Comparison of ENCODE assay signal across 8 mouse cellular contexts in genomic region chr15:25622867-25623471, GRCm38 (mm10). TPM values are rescaled to one million over a fixed set of nuclear protein-coding genes. Genes with fewer than 3 reads are reported as not detected.
DNase-seq lines count a peak whose midpoint lies in the region; ATAC-seq and TF ChIP-seq lines count a peak whose summit lies in the region.

No protein-coding gene starts in this region.

- peak overlapping the region; percentile 93 for H3K4me2 ChIP-seq in heart, postnatal 0 days (ENCODE audit: low read depth, low read length)

- WGBS in heart, postnatal 0 days: 0% methylated on average over 55 of the region's 61 CpGs

- H3K27ac ChIP-seq in embryonic fibroblast, embryonic 13.5 days (ENCODE audit: insufficient read depth, low read length): peak overlapping the region; percentile 90
- peak overlapping the region; percentile 73 for H3K27ac ChIP-seq in heart, postnatal 0 days (ENCODE audit: low read depth)

- no peak for TF ChIP-seq EP300 in heart, postnatal 0 days (IDR thresholded peaks at IDR 0.05; ENCODE audit: low read depth)

- H3K9ac ChIP-seq in heart, postnatal 0 days (replicated peaks; ENCODE audit: low read depth, low read length): peak overlapping the region; percentile 74

- H3K4me3 ChIP-seq in embryonic fibroblast, embryonic 13.5 days (ENCODE audit: insufficient read depth, low read length): peak overlapping the region; percentile 84
- peak overlapping the region; percentile 84 for H3K4me3 ChIP-seq in heart, postnatal 0 days (ENCODE audit: low read depth, low read length)

- no peak for TF ChIP-seq POLR2A in embryonic fibroblast, embryonic 13.5 days (IDR thresholded peaks at IDR 0.05; ENCODE audit: low read depth, low read length)

- no peaks in the 10 kb centered on the region for H3K9me3 ChIP-seq in heart, postnatal 0 days (replicated peaks; ENCODE audit: control insufficient read depth, low read length)

- ATAC-seq in CD4-positive, CD25-positive, alpha-beta regulatory T cell, adult 4 months: peak; percentile 21
- ATAC-seq in heart, postnatal 0 days (ENCODE audit: insufficient read depth, low read depth): peak; percentile 13; the same call in 1 of the 2 replicates
- peak; percentile 1; the same call in 1 of the 2 replicates for ATAC-seq in megakaryocyte, adult 5-6 weeks (ENCODE audit: poor library complexity, severe bottlenecking)

- peak; percentile 60 for DNase-seq in adrenal gland, postnatal 25 days
- DNase-seq in heart, postnatal 0 days (ENCODE audit: low spot score): peak; percentile 37
- peak; percentile 68 to 81 for DNase-seq in kidney, postnatal 25 days
- peak; percentile 42 for DNase-seq in splenic B cell, adult 2 months (ENCODE audit: low read depth, low spot score)
- no peak for DNase-seq in c-Kit-positive CD71-positive TER-119-positive erythroid progenitor cells, embryonic 14.5 days (ENCODE audit: low spot score)

- no peaks in the 10 kb centered on the region for H3K36me3 ChIP-seq in heart, postnatal 0 days (replicated peaks; ENCODE audit: control insufficient read depth, insufficient read depth, low read length)
- H3K36me3 ChIP-seq in splenic B cell, adult 2 months (ENCODE audit: control insufficient read depth, insufficient read depth, low read length, poor library complexity, severe bottlenecking): no peaks in the 10 kb centered on the region

- H3K4me1 ChIP-seq in embryonic fibroblast, embryonic 13.5 days (ENCODE audit: control insufficient read depth, insufficient read depth, low read length): peaks cover 10% of the 10 kb centered on the region
- no peaks in the 10 kb centered on the region for H3K4me1 ChIP-seq in heart, postnatal 0 days (ENCODE audit: control insufficient read depth, insufficient read depth)

- no peak for TF ChIP-seq CTCF in embryonic fibroblast, embryonic 13.5 days (IDR thresholded peaks at IDR 0.05; ENCODE audit: borderline replicate concordance, insufficient read depth, low read length)
- TF ChIP-seq CTCF in heart, postnatal 0 days (IDR thresholded peaks at IDR 0.05; ENCODE audit: low read depth): no peak

- H3K27me3 ChIP-seq in heart, postnatal 0 days (ENCODE audit: control insufficient read depth, insufficient read depth, low read length): no peaks in the 10 kb centered on the region
- no peaks in the 10 kb centered on the region; the same call in 1 of the 2 replicates for H3K27me3 ChIP-seq in splenic B cell, adult 2 months (ENCODE audit: control insufficient read depth, insufficient read depth, low read length, poor library complexity, severe bottlenecking)

RNA-seq across cellular contexts. Expression of gene Myo10, which starts 0.6 kb away (rescaled TPM):
- polyA plus RNA-seq in CD4-positive, CD25-positive, alpha-beta regulatory T cell, adult 4 months (2017; shearing (Covaris generic)): under 1 TPM; 0.30 to 0.75 TPM
- 92.8 and 107 TPM in 2 replicates for total RNA-seq in adrenal gland, postnatal 25 days (2021)
- polyA plus RNA-seq in embryonic fibroblast, embryonic 13.5 days (2011; ENCODE audit: insufficient read length, low read depth, missing spikeins): 47.8 and 49.9 TPM in 2 replicates
- total RNA-seq in heart, postnatal 0 days (2014; rRNA removed; ENCODE audit: low replicate concordance): 6.2 and 15.4 TPM in 2 replicates
- 6.9 and 7.6 TPM in 2 replicates for polyA plus RNA-seq in heart, postnatal 0 days (2015; fragmentation: Nextera tagmentation; extraction: Ambion mirVana)
- 0.91 and 0.93 TPM in 2 replicates for total RNA-seq in megakaryocyte, adult 5-6 weeks (2015)
- total RNA-seq in megakaryocyte, adult 5-6 weeks (2017): 1.1 and 1.2 TPM in 2 replicates
